Mouse (Mus musculus) layer of hippocampus, adult 18-20 months (tissue): ENCODE measurements around the gene Lrp1. TPM values are rescaled to one million over a fixed set of nuclear protein-coding genes. Genes with fewer than 3 reads are reported as not detected.
A peak's percentile ranks its signal among the peaks of the same experiment; 100 is the strongest.

Experiments used
- DNase-seq, 2 experiments: peaks; one replicate each; pipeline ENCODE4 v3.0.0; 2022; ENCODE audit warnings: low spot score in 2 of 2
- total RNA-seq, 2 experiments: library from RNA; stranded (reverse); gene quantifications; 2 replicates each; pipeline ENCODE4 v1.2.3; 2021

Lrp1 gene
- total RNA-seq, 2 experiments from 2014 or later, result 284 to 294 TPM

DNA sequence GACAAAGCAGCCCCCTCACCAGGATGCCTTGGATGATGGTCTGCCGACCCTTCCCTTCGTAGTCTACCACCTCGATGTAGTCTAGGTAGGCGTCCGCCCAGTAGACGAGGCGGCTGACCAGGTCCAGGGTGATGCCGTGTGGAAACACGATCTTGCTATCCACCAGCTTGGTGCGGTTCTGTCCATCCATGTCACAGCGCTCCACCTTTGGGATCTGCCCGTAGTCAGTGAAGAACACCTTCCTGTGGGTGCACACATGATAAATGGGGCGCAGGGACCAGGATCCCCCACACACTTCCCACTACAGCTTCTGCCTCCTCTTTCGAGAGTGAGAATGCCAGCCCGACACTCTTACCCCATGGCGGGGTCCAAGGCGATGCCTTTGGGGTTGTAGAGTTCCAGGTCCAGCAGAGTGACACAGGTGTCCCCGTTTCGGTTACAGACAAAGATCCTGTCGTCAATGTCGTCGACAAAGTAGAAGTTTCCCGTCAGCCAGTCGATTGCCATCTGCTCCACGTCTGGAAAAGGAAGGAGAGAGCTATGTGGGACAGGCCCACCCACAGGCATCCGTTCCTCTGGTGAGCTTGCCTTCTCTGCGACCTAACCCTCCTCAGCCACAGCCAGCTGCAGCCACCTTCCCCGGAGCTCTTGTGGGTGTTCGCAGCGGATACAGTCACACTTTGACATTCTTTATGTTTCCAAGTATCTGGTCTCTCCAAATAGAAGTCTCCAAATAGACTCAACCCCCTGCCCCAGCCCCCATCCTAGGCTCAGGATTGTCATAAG is 25.8 kb downstream of the Lrp1 start:
- no peak for DNase-seq

DNA sequence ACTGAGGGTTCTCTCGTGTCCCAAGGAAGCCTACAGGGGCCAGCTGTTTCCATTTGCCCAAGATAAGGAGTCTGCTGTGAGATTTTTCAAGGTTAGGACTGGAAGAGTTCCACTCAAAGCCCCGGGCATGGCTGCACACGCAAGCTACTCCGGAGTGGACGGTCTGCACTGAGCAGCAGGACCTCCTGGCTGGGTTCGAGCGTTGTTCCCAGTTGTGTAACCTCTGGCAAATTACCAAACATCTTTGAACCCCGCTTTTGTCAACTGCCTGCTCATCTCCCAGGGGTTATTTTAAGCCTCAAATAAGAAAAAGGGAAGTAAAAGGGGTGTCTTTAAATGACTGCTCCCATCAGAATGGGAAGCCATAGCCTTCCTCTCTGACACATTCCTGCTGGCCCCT is 26.5 kb downstream of the Lrp1 start:
- no peak for DNase-seq

DNA sequence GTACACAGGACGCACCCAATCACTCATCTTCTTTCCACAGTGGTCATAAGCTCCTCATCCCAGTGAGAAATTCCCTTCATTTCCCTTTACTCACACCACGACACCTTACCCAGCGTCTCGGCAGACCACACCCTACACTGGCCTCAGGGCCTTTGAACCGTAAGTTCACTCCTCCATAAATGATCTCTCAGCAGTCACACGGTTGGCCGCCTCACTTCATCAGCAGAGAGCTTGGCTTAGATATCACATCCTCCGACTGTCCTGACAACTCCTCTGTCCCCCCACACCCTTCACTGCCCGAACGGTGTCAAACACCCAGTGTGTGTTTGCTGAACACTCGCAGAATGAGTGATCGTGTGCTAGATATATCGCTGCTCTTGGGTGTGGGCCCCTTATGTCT is 28.1 kb downstream of the Lrp1 start:
- DNase-seq, result no peak

DNA sequence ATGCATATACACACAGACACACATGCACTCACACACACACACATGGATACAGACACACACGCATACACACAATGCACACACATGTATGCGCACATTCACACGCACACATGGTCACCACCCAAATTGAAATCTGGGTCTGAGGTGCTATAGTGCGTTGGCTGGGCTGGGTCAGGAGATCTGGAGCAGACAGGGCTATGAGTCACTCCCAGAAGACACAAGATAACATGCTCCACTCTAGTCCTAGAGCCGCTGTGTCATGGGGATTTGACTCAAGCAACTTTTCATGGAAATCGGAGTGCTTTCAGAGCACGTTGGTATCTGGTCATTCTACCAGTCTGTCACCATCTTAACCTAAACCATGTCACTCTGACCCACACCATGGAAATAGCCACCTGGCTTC is 28.5 kb downstream of the Lrp1 start:
- DNase-seq, result no peak

DNA sequence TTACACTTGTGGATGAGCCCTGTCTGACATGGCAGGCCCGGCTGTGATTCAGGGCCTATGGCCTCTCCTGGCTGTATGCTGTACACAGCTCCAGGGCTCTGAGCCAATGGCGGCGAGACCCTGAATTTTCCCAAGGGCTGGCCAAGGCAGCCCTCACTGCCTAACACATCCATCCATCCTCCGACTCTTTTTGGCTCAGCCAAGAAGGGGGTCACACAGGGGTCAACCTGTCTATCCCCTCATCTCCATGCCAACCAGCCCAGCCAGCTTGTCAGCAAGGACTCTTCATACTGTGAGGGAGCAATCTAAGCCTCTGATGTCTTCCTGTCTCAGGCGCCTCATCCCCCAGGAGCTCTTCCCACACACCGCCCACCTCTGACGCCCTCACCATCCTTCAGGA is 29.4 kb downstream of the Lrp1 start:
- no peak for DNase-seq

DNA sequence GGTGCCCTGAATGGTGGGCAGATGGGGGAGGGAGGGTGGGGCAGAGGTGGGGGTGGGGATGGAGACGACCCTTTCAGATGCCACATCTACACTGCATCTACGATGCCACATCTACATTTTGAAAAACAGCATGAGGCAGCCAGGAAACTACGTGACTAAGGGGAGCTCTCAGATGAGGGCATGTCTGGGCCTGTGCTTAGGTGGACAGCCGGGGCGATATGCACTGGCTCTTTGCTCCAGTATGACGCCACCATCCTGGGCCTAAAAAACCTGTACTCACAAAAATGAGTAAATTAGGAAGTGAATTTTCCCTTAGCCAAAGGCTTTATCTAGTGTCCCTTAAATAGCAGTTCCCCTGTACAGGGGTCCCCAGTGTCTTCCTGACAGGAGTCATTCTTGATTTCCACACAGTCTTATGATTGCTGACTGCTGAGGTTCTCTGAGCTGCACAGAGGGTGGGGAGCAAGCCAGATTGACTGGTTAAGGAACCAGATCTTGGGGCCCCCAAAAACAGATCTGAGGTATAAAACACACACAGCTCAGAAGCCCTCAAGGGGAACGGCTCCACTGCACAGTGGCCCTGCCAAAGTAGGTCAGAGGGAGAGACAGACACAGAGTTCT is 30.0 kb downstream of the Lrp1 start:
- DNase-seq, result no peak

DNA sequence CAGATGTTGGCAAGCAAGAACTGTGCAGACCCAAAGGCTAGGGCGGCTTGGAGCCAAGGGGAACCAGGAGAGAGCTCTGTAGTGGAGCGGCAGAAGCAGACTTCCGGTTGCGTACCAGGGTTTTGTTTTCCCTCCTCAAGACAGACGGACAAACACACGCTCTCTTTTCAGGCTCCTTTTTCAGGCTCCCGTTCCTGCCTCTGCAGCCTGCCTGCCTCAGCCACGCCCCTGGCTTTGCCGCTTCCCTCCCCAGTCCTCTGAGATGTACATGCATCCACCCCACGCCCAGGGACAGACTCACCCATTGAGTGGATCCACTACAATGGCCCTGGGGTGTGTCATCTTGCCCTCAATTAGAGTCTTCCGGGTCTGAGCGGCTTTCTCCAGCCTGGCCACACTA is 30.7 kb downstream of the Lrp1 start:
- no peak for DNase-seq

DNA sequence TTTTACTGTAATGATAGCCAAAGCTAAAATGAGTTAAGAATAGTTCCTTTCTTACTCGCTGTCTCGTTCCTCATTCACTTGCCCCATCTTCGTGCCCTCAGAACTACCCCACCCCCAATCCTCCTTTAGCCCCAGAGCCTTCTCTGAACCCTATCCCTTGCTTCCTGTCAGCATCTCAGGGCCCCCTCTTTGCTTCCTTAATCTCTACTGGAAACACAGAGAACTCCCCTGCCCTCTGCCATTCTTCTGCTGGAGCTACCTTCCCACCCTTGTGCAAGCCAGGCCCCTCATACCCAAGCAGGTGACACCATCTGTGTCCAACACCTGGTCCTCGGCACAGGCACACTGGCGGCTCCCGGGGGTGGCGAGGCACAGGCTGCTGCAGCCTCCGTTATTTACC is 33.2 kb downstream of the Lrp1 start:
- no peak for DNase-seq

DNA sequence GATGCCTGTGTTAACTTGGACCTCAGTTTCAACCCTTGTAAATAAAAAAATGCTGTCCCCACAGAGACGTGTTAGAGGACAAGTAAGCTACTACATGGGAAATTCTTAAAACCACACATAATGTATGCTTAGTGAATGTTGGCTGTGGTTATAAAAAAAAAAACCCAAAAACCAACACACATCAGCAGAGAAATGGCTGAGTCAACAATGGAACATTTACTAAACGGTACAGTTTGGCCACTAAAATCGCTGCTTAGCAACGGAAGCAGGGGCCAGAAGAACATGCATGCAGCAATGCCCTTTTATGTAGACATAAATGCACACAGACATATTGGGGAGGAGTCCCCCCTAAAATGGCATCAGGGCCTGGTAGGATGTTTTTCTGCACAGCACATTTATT is 34.7 kb downstream of the Lrp1 start:
- DNase-seq, result no peak

DNA sequence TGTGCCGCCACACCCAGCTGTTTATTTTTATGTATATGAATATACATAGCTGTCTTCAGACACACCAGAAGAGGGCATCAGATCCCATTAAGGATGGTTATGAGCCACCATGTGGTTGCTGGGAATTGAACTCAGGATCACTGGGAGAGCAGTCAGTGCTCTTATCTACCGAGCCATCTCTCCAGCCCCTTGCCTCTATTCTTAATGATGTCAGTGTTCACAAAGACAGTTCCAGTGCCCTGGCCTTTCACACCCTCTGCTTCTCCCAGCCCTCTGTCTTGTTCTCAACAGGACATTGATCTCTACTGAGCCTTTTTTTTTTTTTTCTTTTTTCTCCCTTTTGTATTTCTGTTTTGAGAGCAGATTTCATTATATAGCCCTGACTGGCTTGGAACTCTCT is 35.4 kb downstream of the Lrp1 start:
- DNase-seq, result no peak

DNA sequence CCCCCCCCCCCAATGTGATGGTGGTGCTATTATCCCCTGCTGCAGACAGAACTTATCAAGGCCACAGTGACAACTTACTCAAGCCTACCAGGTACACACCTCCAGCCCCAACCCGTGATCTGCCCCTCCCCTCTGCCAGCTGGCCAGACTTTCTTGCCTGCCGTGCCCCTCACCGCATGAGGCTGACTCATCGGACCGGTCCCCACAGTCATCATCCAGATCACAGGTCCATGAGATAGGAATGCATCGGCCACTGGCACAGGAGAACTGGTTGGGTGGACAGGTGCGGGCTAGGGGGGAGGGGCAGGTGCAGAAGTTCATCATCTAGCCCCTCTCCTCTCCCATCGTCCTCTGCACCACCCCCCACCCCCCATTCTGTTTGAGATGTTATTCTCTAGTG is 37.3 kb downstream of the Lrp1 start:
- no peak for DNase-seq

DNA sequence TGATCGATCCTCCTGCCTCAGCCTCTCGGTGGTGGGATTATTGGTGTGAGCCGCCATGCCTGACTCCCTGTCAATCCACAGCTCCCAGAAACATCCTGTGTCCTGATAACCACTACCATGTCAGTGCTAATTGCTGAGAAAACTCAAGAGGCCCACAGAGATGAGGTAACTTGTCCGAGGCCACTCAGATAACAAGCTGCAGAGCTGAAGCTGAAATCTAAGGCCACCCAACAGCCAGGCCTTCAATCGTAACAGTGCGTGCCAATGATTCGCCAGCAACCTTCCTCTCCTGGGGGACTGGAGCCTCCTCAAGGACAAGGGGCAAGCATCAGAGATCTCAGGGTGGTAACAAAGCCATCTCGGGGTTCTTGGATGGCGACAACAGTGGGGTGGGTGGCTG is 39.7 kb downstream of the Lrp1 start:
- DNase-seq, result no peak

DNA sequence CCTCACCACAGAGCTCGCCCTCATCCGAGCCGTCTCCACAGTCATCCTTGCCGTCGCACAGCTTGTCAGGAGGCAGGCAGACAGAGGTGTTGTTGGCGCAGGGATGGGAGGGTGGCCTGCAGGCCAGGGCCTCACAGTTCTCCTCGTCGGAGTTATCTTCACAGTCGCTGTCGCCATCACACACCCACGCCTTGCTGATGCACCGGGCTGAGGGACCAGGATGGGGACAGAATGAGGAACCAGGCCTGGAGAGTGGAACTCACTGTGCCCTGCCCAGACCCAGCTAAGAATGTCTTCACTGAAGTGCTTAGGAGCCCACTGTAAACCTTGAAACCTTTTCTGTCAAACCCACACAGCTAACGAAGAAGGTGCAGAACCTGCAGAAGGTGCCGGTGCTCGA is 43.0 kb downstream of the Lrp1 start:
- DNase-seq, result no peak

DNA sequence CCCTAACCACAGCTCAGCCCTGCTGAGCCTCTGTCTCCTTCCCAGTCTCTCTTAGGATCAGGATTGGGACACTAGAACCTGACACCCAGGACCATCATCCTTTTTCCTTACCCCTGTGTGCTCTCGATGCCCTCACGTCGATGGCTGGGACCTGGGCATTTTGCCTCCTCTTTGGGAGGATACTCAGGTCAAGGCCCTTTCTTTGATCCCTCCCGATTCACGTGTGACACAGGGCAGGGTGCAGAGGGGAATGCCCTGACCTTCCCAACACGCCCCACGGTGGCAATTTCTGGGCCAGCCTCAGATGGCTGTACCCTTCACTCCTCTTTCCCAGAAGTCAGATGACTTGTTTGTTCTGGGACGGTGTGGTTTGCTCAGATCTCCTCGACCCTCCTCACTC is 43.8 kb downstream of the Lrp1 start:
- DNase-seq, result no peak

DNA sequence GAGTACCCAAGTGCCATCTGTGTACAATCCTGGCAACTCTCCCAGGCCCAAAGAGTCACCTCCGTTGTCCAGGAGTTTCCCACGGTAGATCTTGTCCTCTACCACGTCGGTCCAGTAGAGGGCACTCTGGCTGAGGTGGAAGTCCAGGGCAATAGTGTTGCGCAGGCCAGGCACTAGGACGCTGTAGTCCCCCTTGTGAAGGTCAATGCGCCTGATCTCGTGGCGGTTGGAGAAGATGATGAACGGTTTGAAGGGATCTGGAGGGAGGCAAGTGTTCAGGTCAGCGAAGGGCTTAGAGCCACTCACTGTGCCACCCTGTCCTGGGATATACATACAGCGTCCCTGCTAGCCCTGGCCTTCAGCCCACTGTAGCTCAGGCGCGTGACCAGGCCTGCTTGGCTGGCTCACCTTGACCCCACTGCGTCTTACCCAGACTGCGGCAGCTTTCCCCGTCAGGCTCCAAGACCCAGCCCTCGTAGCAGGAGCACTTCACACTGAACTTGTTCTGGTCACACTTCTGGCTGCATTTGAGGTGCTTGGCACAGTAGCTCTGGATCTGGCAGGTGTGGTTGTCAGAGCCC is 44.5 kb downstream of the Lrp1 start:
- DNase-seq, result peak in 1 of 2 experiments; percentile 60

DNA sequence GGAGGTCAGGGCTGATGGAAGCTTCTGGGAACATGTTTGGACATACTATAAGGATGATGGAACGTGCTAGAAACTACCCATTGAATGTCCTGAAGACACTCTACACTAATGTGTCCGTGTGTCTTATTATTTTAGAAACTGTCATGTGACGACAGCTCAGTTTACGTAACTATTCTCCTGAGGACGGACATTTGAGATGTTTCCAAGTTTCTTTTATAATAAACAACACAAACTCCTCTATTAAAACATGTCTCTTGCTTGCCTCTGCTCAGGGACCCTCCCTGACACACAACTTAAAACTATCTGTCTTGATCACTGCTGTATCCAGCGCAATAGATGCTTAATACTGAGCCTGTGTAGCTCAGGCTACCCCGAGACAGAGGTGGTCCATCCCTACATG is 45.2 kb downstream of the Lrp1 start:
- DNase-seq, result no peak

DNA sequence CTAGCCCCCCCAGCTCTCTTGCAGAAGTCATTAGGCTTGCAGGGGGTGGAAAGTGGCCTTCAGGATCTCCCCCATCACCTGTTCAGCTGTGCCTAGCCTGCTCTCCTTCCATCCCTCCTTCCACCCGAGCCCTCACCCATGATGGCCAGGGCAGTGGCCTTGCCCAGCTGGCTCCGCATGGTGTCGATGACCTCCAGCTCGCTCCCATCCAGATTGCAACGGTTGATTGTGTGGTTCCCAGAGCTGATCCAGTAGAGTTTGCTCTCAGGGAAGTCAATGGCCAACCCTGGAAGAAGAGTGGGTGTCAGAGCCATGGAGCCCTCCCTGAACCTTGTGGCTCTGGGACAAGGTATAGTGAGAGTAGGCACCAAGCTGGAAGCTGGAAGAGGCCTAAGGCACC is 48.7 kb downstream of the Lrp1 start:
- no peak for DNase-seq

DNA sequence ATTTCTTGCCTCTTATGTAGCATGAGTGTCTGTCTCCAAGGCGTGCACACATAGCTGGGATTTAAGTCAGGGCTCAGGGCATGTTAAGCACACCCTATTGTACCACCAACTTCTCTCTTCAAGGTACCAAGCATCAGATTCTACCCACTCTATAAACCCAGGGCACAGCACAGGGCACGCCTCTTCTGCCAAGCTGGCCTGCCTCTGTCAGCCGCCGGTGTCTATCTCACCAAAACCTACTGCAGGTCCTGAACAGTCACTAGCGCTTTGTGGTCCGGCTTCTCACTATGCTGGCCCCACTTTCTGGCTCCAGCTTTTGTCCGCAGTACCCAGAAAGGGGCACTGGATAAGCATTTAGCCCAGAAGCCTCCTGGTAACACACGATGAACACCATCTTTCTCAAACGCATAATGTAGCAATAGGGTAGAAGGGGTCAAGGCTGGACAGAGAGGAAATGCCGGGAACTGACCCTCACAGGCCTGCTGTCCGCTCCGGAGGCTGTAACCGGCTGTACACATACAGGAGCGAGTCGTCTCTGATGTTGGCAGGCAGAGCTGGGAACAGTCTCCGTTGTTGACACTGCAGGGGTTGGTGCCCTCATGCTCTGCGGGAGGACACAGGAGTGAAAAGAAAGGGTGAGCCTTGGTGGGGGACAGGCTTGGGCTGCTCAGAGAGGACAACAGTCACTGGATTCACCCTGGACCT is 49.9 kb downstream of the Lrp1 start:
- DNase-seq, result no peak

DNA sequence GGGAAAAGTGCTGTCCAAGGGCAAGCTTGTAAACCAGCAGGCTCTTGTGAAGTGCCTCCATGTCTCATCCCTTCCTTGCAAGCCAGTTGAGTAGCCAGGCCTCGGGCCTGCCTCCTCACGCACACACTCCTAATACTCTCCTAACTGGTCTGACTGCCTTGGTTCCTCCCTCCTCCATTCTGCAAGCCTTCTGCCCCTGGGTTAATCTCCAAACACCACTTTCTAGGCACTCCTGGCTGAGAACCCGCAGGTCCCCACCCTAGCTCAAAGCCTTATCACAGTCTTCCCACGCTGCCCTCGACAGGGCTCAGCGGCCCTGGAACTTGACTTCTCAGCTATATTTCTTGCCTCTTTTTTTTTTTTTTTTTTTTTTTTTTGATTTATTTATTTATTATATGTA is 50.6 kb downstream of the Lrp1 start:
- DNase-seq, result no peak

DNA sequence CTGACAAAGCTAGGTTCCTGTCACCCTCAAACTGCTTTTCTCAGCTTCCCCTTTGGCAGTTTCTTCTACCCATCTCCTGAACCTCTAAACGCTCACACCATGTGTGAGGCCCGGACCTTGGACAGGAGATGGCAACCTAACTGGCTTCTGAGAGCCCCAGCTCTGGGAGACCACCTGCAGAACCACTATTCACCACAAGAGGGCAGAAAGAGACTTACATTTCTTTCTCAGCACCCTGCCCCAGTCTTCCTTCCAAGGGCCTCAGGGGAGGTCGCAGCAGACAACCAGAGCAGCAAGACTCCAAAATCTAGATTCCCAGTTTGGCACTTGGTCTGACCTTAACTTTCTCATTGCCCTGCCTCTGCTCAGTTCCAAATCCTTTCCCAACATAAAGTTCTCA is 51.5 kb downstream of the Lrp1 start:
- DNase-seq, result peak; percentile 48 to 82

DNA sequence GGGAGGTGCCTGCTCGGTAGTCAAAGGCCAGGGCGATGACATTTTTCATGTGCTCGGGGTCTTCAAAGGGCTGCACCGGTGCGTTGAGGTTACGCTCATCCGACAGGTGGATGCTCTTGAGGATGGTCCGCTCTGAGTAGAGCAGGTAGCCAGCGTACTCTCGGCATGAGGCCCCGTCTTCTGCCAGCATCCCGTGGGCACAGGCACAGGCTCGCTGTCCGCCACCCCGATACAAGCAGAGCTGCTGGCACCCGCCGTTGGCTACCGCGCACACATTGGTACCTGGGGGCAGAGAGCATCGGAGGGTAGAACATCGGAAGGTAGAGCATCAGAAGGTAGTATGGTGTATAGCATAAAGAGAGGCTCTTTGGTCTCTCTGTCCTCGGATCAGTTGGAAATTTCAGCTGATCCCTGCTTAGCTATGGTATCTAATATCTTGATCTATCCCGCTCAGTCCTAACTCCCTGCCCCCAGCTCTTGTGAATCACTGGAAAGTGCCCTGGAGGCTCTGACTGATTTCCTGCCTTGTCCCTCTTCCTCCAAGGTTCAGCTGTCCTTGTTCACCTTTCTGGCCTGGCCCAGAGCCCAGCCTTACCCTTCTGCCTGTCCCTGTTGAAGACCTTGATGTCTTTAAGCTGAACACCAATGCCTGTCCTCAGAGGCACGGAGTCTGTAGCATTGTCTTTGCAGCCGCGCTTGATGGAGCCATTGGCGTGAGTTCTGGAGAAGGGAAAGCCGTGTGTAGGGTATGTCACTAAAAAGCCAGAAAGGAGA is 54.2 kb downstream of the Lrp1 start:
- no peak for DNase-seq
